Mouse (Mus musculus) frontal cortex, postnatal 25 days (tissue): ENCODE measurements around the gene Kcnk12.

Source experiments
- DNase-seq, 2 experiments: peaks; one replicate each; pipeline ENCODE4 v3.0.0; 2022; ENCODE audit warnings: low spot score in 2 of 2

Kcnk12 gene

DNA sequence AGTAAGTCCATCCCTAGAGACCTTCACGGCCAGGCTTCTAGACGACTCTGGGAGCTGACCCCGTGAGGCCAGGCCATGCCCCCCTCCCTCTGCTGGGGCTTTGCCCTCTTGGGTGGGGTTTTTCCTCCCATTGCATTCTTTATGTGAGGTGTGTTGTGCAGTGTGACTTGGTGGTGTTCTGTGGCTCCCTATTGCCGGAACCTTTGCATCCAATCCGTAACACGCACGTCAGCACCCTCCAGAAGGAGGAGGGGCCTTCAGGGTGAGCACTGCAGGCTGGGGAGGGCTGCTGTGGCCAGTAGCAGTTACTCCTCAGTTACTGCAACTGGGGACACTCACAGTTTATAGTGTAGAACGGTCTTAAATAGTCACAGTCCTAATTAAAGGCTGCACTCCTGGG lies 97.7 kb downstream of the Kcnk12 start:
- DNase-seq: no peak

DNA sequence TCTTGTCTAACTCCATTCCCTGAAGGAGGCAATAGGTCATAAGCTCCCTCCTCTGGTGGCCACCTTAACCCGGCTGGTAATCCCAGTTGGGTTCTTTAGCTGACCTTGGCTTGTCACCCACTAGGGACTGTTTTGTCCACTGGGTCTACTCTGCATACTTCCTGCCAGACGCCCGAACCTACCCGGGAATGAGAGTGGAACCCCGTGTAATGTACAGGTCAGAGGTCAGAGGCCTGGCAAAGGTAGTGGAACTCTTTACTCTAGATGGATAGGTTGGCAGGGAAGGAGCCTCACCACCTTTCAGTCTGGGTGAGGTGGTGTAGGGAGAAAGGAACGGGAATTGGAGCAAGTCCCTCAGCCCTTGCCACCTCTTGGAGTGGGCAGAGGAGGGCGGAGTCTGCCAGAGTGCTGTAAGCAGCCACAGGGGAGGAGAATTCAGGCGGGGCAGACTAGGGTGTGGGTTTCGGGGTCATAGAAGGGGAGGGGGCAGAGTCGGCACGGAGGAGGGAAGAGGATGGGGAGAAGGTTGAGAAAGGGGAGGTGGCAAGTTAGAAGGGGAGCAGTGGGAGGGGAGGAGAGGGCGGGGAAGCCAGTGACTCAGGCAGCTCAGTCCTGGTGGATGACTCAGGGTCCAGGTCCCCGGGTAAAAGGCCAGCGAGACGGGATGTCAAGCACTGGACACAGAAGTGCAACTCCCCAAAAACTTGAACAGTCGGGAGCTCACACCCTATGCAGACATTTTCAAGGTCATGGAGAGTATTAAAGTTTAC lies 98.6 kb downstream of the Kcnk12 start:
- DNase-seq: no peak

DNA sequence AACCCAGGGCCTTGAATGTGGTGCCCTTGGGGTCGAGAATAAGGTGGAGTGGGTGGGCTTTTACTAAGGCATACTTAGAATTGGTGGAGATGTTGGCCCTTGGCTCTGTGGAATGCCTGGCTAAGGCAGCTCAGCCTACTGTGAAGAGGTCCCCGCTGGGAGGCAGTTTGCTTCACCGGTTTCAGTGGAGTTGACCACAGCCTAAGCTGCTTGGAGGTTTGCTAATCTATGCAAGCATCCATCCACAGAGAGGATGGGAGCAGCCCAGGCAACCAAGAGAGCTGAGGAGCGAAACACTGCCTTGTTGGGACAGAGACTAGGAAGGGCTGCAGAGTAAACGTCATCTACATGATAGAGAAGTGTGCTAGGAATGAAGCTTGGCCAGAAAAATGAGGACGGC lies 101.0 kb downstream of the Kcnk12 start:
- DNase-seq: no peak

DNA sequence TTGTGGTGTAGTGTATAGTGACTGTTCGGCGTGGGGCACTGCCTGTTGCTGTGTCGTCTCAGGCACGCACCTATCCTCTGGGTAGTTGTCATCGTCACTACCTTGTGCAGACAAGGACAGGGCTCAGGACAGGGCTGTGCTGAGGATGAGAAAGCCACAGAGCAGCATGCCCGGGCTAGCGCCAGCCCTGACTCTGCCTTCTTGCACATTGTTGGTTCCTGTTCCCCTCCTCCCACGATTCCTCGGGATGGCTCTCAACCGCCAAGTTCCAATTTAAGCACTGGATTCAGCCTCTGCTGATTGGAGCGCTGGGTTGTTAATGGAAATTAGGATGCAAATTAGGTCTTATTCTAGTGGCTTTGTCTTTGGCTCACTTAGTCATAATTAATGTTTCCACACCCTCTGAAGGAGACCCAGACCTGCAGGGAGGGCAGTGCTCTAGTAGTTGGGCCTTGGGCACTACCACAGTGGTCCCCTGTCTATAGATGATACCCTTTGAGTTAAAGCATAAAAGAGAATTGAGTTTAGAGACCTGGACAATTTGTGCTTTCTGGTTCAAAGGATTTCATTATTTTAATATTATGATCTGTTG lies 101.8 kb downstream of the Kcnk12 start:
- DNase-seq: no peak
